Mouse (Mus musculus): ENCODE results near the gene Sec62.

Sec62 gene

DNA sequence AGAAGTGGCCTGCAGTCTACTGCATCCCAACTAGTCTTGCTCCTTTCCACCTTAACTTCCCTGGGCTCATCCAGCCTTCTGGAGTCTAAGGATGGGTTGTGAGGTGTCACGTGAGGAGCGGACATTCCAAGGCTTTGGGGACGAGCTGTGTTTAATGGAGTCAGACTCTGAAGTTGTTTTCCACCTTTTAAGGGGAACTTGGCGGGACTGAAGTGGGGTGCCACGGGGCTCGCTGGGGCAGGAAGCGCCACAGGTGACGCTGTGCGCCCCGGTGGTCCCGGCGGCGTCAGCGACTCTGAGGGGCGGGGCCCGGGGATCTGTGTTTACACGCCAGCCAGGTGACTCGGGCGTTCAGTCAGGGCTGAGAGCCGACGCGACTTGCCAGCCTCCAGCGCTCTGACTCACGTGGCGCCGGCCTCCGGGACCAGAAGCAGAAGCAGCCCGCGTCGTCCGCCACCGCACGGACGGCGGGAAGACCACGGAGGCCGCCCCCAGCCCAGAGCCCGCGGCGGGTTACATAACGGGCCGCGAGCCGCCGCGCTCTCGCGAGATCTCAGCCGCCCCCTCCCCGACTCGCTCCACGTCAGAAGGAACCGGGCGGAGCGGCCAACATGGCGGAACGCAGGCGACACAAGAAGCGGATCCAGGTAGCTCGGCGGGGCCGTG lies at the start of gene Sec62:
Gene Sec62 (plus strand): TSS at position 139 of the 666 bp plus-strand sequence.
- DNase-seq (ENCODE audit: low spot score), result peak; percentile 92

DNA sequence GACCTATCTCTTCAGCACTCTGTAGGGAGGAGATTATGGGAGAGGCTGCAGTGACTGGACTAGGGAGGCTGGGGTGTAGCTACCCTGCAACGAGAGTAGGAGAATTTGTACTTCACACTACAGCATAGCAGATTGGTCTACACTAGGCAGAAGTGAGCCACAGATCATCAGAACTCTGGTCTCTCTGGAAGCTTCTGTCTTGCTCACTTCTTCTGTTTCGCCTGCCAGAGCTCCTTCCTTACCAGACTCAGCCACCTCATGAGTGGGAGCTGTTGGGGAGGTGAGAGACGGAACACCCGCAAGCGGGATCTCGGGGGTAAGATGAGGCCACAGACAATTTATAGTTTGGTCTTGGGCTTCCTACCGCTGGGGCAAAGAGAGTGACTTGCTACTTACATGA lies 49.8 kb upstream of the Sec62 start:
- no peak for DNase-seq (ENCODE audit: low spot score)

DNA sequence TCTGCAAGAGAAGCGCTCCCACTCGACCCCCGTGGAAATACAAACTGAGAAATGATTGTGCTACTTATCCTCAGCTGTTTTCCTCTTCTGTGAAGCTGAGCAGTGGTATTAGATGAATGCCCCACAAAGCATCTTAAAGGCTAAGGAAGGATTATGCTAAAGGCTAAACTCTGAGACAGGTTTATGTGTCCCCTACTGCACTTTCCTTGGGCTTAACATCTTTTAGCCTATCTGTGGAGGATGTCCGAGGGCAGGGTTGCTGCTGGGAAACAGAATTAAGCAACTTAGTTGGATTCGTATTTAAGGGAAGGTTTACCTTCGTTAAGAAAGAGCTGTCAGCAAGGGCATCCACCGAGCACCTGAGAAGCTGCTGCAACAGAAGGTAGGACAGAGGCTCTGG lies 46.7 kb upstream of the Sec62 start, which contains the start of gene Samd7:
Gene Samd7 (plus strand): TSS at position 288 of the 400 bp plus-strand sequence.
- no peak for DNase-seq (ENCODE audit: low spot score)

DNA sequence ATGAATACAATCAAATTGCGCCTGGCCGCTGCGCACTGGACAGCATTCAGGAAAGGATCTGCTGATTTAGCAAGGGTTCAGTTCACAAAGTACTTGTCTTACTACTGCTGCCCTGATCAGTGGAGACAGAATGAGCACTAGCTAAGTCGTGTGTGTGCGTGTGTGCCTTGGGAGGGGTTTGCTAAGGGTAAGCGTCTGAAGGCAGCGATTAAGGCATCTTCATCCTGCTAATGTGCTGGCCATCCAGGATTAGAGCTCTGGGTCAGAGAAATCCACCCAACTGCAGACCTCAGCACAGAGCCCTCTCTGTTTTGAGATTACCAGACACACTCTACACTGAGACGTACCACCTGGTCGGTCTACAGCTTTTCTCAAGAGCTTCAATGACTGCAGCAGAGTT lies 44.4 kb upstream of the Sec62 start:
- no peak for DNase-seq (ENCODE audit: low spot score)

DNA sequence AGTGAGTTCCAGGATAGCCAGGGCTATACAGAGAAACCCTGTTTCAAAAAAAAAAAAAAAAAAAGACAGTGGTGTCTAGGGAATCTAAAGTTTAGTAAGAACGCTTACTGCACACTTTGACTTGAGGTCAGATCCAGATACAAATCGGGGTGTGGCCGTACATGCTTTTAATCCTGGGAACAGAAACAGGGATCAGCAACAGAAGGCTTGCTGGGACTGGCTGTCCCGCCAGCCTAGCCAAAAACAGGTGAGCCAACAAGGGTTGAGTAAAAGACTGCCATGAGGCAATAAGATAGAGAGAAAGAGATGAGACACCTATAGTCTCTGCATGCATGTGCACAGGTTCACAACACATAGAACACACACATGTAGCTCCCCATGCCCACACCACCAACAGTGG lies 38.0 kb upstream of the Sec62 start:
- no peak for DNase-seq (ENCODE audit: low spot score)

- DNase-seq (ENCODE audit: low spot score), result no peak
Observed at GRCm38 (mm10) chr3:30764877-30765276, 27.8 kb upstream of the Sec62 start.

GRCm38 (mm10) chr3:30765311-30766027 lies 27.2 kb upstream of the Sec62 start:
- peak; percentile 22 for DNase-seq (ENCODE audit: low spot score)

- DNase-seq (ENCODE audit: low spot score), result no peak
Observed at GRCm38 (mm10) chr3:30766177-30766576, 26.5 kb upstream of the Sec62 start.

GRCm38 (mm10) chr3:30767271-30767670 lies 25.4 kb upstream of the Sec62 start:
- DNase-seq (ENCODE audit: low spot score), result no peak

DNA sequence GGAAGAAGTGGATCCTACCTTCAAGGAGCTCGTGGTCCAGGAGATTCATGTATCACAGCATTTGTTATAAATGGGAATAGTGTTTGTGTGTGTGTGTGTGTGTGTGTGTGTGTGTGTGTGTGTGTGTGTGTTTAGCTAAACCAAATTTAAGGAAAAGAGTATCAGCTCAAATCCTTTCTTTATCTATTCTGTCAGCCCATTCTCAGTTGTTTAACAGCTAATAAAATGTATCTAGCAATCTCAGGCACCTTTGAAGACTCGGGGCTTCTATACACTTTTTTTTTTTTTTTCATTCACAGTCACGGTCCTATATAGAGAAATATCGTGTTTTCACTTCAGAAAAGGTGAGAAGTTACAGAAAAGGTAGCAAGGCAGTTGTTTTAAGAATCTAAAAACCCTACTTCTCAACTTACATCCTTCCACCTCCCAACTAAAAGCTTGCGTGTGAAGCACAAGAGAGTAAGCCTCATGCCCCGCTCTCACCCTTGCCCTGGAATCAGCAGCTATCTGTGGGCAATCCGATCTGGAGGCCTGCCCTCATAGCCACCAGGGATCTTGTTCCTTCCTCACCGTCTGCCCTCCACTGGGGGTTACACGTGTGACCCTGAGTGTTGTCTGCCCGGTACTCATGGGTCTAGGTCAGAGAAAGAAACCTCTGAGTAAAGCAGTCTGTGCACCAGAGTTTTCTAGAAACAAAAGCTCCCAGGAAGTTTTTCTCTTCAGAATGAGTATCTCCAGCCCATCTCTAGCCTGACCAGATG lies 22.7 kb upstream of the Sec62 start:
- DNase-seq (ENCODE audit: low spot score), result no peak

- no peak for DNase-seq (ENCODE audit: low spot score)
Observed at GRCm38 (mm10) chr3:30771560-30771959, 21.1 kb upstream of the Sec62 start.

DNA sequence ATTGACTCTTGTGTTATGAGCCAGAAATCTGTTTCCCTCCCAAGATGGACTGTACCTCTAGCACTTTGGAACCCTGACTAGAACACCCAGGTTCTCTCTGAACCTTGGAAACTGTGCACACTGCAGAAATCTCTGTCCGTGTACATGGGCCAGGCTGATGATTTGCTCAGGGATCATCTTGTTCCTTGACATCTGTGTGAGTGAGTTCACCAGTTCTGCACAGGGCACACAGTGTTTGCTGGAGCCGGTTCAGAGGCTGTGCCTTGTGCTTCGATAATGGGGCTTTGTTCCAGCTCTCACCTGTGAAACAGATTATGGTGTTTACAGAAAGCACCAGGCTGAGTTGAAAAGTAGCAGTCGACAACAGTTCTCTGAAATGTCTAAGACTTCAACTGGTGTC lies 20.0 kb upstream of the Sec62 start:
- no peak for DNase-seq (ENCODE audit: low spot score)

- DNase-seq (ENCODE audit: low spot score), result no peak
Observed at GRCm38 (mm10) chr3:30774677-30775076, 18.0 kb upstream of the Sec62 start.

- no peak for DNase-seq (ENCODE audit: low spot score)
Observed at GRCm38 (mm10) chr3:30777984-30778383, 14.7 kb upstream of the Sec62 start.

GRCm38 (mm10) chr3:30788531-30788930 lies 4.1 kb upstream of the Sec62 start:
- peak; percentile 7 for DNase-seq (ENCODE audit: low spot score)

DNA sequence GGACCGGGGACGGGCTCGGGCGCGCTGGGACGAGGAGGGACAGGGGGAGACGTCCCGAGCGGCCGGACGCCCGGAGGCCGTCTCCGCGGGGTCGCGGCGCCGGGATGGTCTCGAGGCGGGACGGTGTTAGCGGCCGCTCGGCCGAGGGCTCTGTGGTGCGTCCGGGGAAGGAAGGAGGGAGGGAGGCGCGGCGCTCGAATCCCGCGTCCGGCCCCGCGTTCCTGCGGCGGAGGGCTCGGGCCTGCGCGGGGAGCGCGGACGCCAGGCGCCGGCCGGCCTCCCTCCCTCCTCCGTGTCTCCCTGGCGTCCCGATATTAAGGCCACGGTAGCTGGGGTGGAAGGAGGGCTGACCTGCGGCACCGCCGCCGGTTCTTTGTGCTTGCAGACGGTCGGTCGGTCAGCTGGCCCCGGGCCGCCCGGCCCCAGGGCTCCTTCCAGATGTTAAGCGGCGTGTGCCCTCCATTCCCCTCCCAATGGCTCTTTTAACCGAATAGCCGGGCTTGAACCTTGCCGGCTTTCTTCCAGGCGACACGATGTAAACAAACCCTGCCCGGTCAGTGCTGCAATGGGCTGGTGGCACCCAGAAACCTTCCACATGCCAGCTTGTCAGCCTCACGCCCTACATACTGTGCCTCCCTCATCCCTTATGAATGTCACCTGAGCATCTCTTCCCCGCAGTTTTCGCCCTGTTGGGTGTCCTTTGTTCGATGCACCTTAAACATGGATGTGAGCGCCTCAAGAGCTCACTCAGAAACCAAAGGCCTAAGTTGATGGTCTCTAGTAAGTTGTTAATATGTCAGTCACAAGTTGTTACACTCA lies 937 bp downstream of the Sec62 start:
- peak; percentile 58 for DNase-seq (ENCODE audit: low spot score)

GRCm38 (mm10) chr3:30802171-30802570 lies 9.5 kb downstream of the Sec62 start:
- DNase-seq (ENCODE audit: low spot score), result no peak

GRCm38 (mm10) chr3:30812881-30813280 lies 20.2 kb downstream of the Sec62 start:
- DNase-seq (ENCODE audit: low spot score), result no peak

GRCm38 (mm10) chr3:30818630-30819125 lies 26.0 kb downstream of the Sec62 start:
- no peak for DNase-seq (ENCODE audit: low spot score)

GRCm38 (mm10) chr3:30822163-30822562 lies 29.5 kb downstream of the Sec62 start:
- DNase-seq (ENCODE audit: low spot score), result no peak

- no peak for DNase-seq (ENCODE audit: low spot score)
Observed at GRCm38 (mm10) chr3:30826069-30826468, 33.4 kb downstream of the Sec62 start.
